Mouse (Mus musculus) C2C12 (cell line): ENCODE data around the gene B3galnt1. TPM values are rescaled to one million over a fixed set of nuclear protein-coding genes. Genes with fewer than 3 reads are reported as not detected.

ENCODE experiments used
- H3K27me3 ChIP-seq: one replicate; pipeline ENCODE4 v1.6.1; 2011; ENCODE audit not compliant: control insufficient read depth, insufficient read depth, insufficient read length
- H3K36me3 ChIP-seq: one replicate; pipeline ENCODE4 v1.6.1; 2011; ENCODE audit not compliant: control insufficient read depth, insufficient read depth
- H3K4me3 ChIP-seq: one replicate; pipeline ENCODE4 v1.5.1; 2011; ENCODE audit warnings: mild to moderate bottlenecking, control low read depth; ENCODE audit not compliant: poor library complexity, insufficient read depth, severe bottlenecking
- H3K79me2 ChIP-seq: one replicate; pipeline ENCODE4 v1.6.1; 2011; ENCODE audit not compliant: control insufficient read depth, insufficient read depth
- H3K79me3 ChIP-seq: one replicate; pipeline ENCODE4 v1.6.1; 2011; ENCODE audit warnings: low read depth, control low read depth
- H3ac ChIP-seq: one replicate; pipeline ENCODE3; 2011; ENCODE audit warnings: low read depth; ENCODE audit not compliant: control insufficient read depth, insufficient read length
- CEBPB ChIP-seq: IDR thresholded peaks from one replicate; pipeline ENCODE4 v1.6.1; 2011; ENCODE audit warnings: low read depth, mild to moderate bottlenecking, control low read depth, moderate library complexity
- CTCF ChIP-seq: IDR thresholded peaks from one replicate; pipeline ENCODE4 v1.5.1; 2011; ENCODE audit not compliant: control insufficient read depth, insufficient read depth, insufficient read length
- FOSL1 ChIP-seq: IDR thresholded peaks from one replicate; pipeline ENCODE4 v1.8.0; 2011; ENCODE audit warnings: mild to moderate bottlenecking, low read length; ENCODE audit not compliant: poor library complexity, insufficient read depth, severe bottlenecking
- MAX ChIP-seq: IDR thresholded peaks from one replicate; pipeline ENCODE4 v1.6.1; 2011; ENCODE audit warnings: mild to moderate bottlenecking, control low read depth
- MYOD1 ChIP-seq: IDR thresholded peaks from one replicate; pipeline ENCODE4 v1.6.1; 2011; ENCODE audit warnings: low read depth; ENCODE audit not compliant: control insufficient read depth, insufficient read length
- MYOG ChIP-seq: IDR thresholded peaks from one replicate; pipeline ENCODE4 v1.6.1; 2011; ENCODE audit not compliant: control insufficient read depth, insufficient read length; ENCODE audit errors: extremely low read depth
- USF1 ChIP-seq: IDR thresholded peaks from one replicate; pipeline ENCODE4 v1.6.1; 2011; ENCODE audit warnings: low read depth, mild to moderate bottlenecking, control low read depth, moderate library complexity
- polyA plus RNA-seq: library from polyadenylated mRNA; unstranded; fragments of >200 nt; fragmentation: generic; extraction: Trizol; gene quantifications from one replicate; pipeline ENCODE4 v1.2.1, GENCODE M21; 2012; ENCODE audit warnings: missing spikeins

Gene B3galnt1
- polyA plus RNA-seq, 1 experiment, result 4.7 TPM

GRCm38 (mm10) chr3:69624182-69624581 is 25.4 kb upstream of the B3galnt1 start:
- Histone ChIP-seq H3K79me3 (no peaks in the 10 kb centered on the region), H3K79me2 (no peaks in the 10 kb centered on the region), H3K27me3 (no peaks in the 10 kb centered on the region), H3K36me3 (no peaks in the 10 kb centered on the region), H3K4me3 (no peak overlapping the region), H3ac (no peak overlapping the region)
- no peak for TF ChIP-seq CTCF
- no peak for TF ChIP-seq USF1
- TF ChIP-seq MYOD1, result no peak
- TF ChIP-seq CEBPB, result no peak
- no peak for TF ChIP-seq FOSL1
- TF ChIP-seq MAX, result no peak
- TF ChIP-seq MYOG, result no peak

- no peaks in the 10 kb centered on the region for H3K79me2 ChIP-seq
- H3K79me3 ChIP-seq, result no peaks in the 10 kb centered on the region
- H3K27me3 ChIP-seq, result no peaks in the 10 kb centered on the region
- no peaks in the 10 kb centered on the region for H3K36me3 ChIP-seq
- H3K4me3 ChIP-seq, result no peak overlapping the region
- TF ChIP-seq MAX, result no peak
- TF ChIP-seq CTCF, result no peak
- H3ac ChIP-seq, result no peak overlapping the region
These were observed 9.1 kb upstream of the B3galnt1 start for GRCm38 (mm10) chr3:69607909-69608308.

GRCm38 (mm10) chr3:69607468-69607867 is 8.7 kb upstream of the B3galnt1 start:
- H3K27me3 ChIP-seq, result no peaks in the 10 kb centered on the region
- H3K4me3 ChIP-seq, result no peak overlapping the region
- H3K36me3 ChIP-seq, result no peaks in the 10 kb centered on the region
- no peak for TF ChIP-seq MYOD1
- TF ChIP-seq CEBPB, result no peak
- no peak for TF ChIP-seq FOSL1
- TF ChIP-seq MYOG, result no peak
- TF ChIP-seq USF1, result no peak
- TF ChIP-seq MAX, result no peak
- TF ChIP-seq CTCF, result no peak
- no peak overlapping the region for H3ac ChIP-seq
- H3K79me2 ChIP-seq, result no peaks in the 10 kb centered on the region
- no peaks in the 10 kb centered on the region for H3K79me3 ChIP-seq

- Histone ChIP-seq H3K4me3 (no peak overlapping the region), H3K79me2 (no peaks in the 10 kb centered on the region), H3ac (no peak overlapping the region), H3K36me3 (no peaks in the 10 kb centered on the region), H3K27me3 (no peaks in the 10 kb centered on the region), H3K79me3 (no peaks in the 10 kb centered on the region)
- TF ChIP-seq USF1, result no peak
- TF ChIP-seq CEBPB, result no peak
- TF ChIP-seq MYOD1, result no peak
- no peak for TF ChIP-seq MAX
- TF ChIP-seq CTCF, result no peak
- TF ChIP-seq FOSL1, result no peak
- TF ChIP-seq MYOG, result no peak
These were observed 8.2 kb upstream of the B3galnt1 start for GRCm38 (mm10) chr3:69606923-69607322.

- Histone ChIP-seq H3K27me3 (no peaks in the 10 kb centered on the region), H3K4me3 (no peak overlapping the region), H3K79me2 (no peaks in the 10 kb centered on the region), H3K79me3 (no peaks in the 10 kb centered on the region), H3K36me3 (no peaks in the 10 kb centered on the region), H3ac (no peak overlapping the region)
- TF ChIP-seq MYOG (no peak), CTCF (no peak), FOSL1 (no peak)
These were observed 373 bp upstream of the B3galnt1 start for GRCm38 (mm10) chr3:69599166-69599500.

GRCm38 (mm10) chr3:69597816-69598215 is 944 bp downstream of the B3galnt1 start:
- Histone ChIP-seq H3K4me3 (no peak overlapping the region), H3K79me2 (no peaks in the 10 kb centered on the region), H3K27me3 (no peaks in the 10 kb centered on the region), H3ac (no peak overlapping the region), H3K79me3 (no peaks in the 10 kb centered on the region), H3K36me3 (no peaks in the 10 kb centered on the region)
- TF ChIP-seq MAX, result no peak
- no peak for TF ChIP-seq CEBPB
